Mouse (Mus musculus) hematopoietic multipotent progenitor cell, adult 10-12 weeks (in vitro differentiated cells): ENCODE measurements around the gene Olfr370. TPM values are rescaled to one million over a fixed set of nuclear protein-coding genes. Genes with fewer than 3 reads are reported as not detected.

Experiments used
- polyA plus RNA-seq: library from polyadenylated mRNA; stranded (reverse); fragments of >175 nt; gene quantifications from 2 replicates; pipeline ENCODE4 v1.2.3, GENCODE M21; 2012; ENCODE audit warnings: low replicate concordance

The Olfr370 gene
- polyA plus RNA-seq: not detected in 2 replicates

GRCm38 (mm10) chr8:83535736-83536135 is at the start of gene Olfr370:
Gene Olfr370, plus strand, starts transcription at chr8:83535780.

GRCm38 (mm10) chr8:83566469-83567395 is 31.2 kb downstream of the Olfr370 start, which contains the start of gene Ndufb7:
Gene Ndufb7, plus strand, starts transcription at chr8:83566671.

Other genes starting within 250 kb of the Olfr370 start
- gene Ucp1, start 245.4 kb upstream of the Olfr370 start, polyA plus RNA-seq: not detected in 2 replicates
- 0.22 and 0.80 TPM in 2 replicates for gene Elmod2, start 203.3 kb upstream of the Olfr370 start, polyA plus RNA-seq
- not detected in 2 replicates for gene Mgat4d, start 187.3 kb upstream of the Olfr370 start, polyA plus RNA-seq
- gene Clgn, start 145.9 kb upstream of the Olfr370 start, polyA plus RNA-seq: not detected in 2 replicates
- 0.20 and 2.9 TPM in 2 replicates for gene Scoc, start 77.4 kb upstream of the Olfr370 start, polyA plus RNA-seq
- 165 and 204 TPM in 2 replicates for gene Ndufb7, start 30.9 kb downstream of the Olfr370 start, polyA plus RNA-seq
- 112 and 259 TPM in 2 replicates for gene Tecr, start 72.2 kb downstream of the Olfr370 start, polyA plus RNA-seq
- gene Dnajb1, start 72.4 kb downstream of the Olfr370 start, polyA plus RNA-seq: 29.2 and 42.1 TPM in 2 replicates
- 48.3 and 62.7 TPM in 2 replicates for gene Gipc1, start 116.9 kb downstream of the Olfr370 start, polyA plus RNA-seq
- 0.23 and 0.43 TPM in 2 replicates for gene Ptger1, start 130.9 kb downstream of the Olfr370 start, polyA plus RNA-seq
- 211 and 329 TPM in 2 replicates for gene Pkn1, start 163.4 kb downstream of the Olfr370 start, polyA plus RNA-seq
- gene Ddx39, start 179.4 kb downstream of the Olfr370 start, polyA plus RNA-seq: 10.1 and 20.1 TPM in 2 replicates
- gene Adgre5, start 205.5 kb downstream of the Olfr370 start, polyA plus RNA-seq: 194 and 396 TPM in 2 replicates